Mouse (Mus musculus): Measurements from ENCODE around the gene Rnf167.
A peak's percentile ranks its signal among the peaks of the same experiment; 100 is the strongest.

Gene Rnf167

GRCm38 (mm10) chr11:70654923-70655570 is 8.0 kb downstream of the Rnf167 start:
- DNase-seq (ENCODE audit: low spot score): peak; percentile 66

GRCm38 (mm10) chr11:70655571-70656455 is 8.8 kb downstream of the Rnf167 start:
- DNase-seq (ENCODE audit: low spot score): peak; percentile 34

GRCm38 (mm10) chr11:70656456-70656927 is 9.5 kb downstream of the Rnf167 start:
- no peak for DNase-seq (ENCODE audit: low spot score)

GRCm38 (mm10) chr11:70656964-70657363 is 9.9 kb downstream of the Rnf167 start, which contains the start of gene Eno3:
Gene Eno3, plus strand, starts transcription at chr11:70657202.
- no peak for DNase-seq (ENCODE audit: low spot score)

GRCm38 (mm10) chr11:70657573-70657972 is 10.5 kb downstream of the Rnf167 start:
- DNase-seq (ENCODE audit: low spot score): no peak

- DNase-seq (ENCODE audit: low spot score): no peak
Observed at GRCm38 (mm10) chr11:70657991-70658390, 11.0 kb downstream of the Rnf167 start.

- DNase-seq (ENCODE audit: low spot score): no peak
Observed at GRCm38 (mm10) chr11:70658521-70658920, 11.5 kb downstream of the Rnf167 start.

- no peak for DNase-seq (ENCODE audit: low spot score)
Observed at GRCm38 (mm10) chr11:70658942-70659341, 11.9 kb downstream of the Rnf167 start.

- DNase-seq (ENCODE audit: low spot score): no peak
Observed at GRCm38 (mm10) chr11:70660571-70660970, 13.5 kb downstream of the Rnf167 start.

GRCm38 (mm10) chr11:70663101-70663500 is 16.1 kb downstream of the Rnf167 start:
- DNase-seq (ENCODE audit: low spot score): no peak

GRCm38 (mm10) chr11:70663957-70664356 is 16.9 kb downstream of the Rnf167 start:
- DNase-seq (ENCODE audit: low spot score): no peak

- DNase-seq (ENCODE audit: low spot score): no peak
Observed at GRCm38 (mm10) chr11:70664741-70665140, 17.7 kb downstream of the Rnf167 start.

- no peak for DNase-seq (ENCODE audit: low spot score)
Observed at GRCm38 (mm10) chr11:70666687-70667086, 19.7 kb downstream of the Rnf167 start.

GRCm38 (mm10) chr11:70667271-70668150 is 20.5 kb downstream of the Rnf167 start:
- DNase-seq (ENCODE audit: low spot score): no peak

GRCm38 (mm10) chr11:70668335-70668770 is 21.3 kb downstream of the Rnf167 start:
- no peak for DNase-seq (ENCODE audit: low spot score)

- DNase-seq (ENCODE audit: low spot score): peak; percentile 96
Observed at GRCm38 (mm10) chr11:70668771-70669505, 21.9 kb downstream of the Rnf167 start, which contains the start of gene Spag7. Gene Spag7, minus strand, starts transcription at chr11:70669416.

- peak; percentile 86 for DNase-seq (ENCODE audit: low spot score)
Observed at GRCm38 (mm10) chr11:70669582-70670345, 22.7 kb downstream of the Rnf167 start.

GRCm38 (mm10) chr11:70670483-70670882 is 23.4 kb downstream of the Rnf167 start:
- DNase-seq (ENCODE audit: low spot score): no peak

- no peak for DNase-seq (ENCODE audit: low spot score)
Observed at GRCm38 (mm10) chr11:70671333-70672047, 24.5 kb downstream of the Rnf167 start.

GRCm38 (mm10) chr11:70674014-70674413 is 27.0 kb downstream of the Rnf167 start:
- no peak for DNase-seq (ENCODE audit: low spot score)

Data from T-cell, adult 2 months (primary cell).